Mouse (Mus musculus) myocyte (in vitro differentiated cells): ENCODE results near the gene Slc16a10. TPM values are rescaled to one million over a fixed set of nuclear protein-coding genes. Genes with fewer than 3 reads are reported as not detected.

Experiments used
- H3K27me3 ChIP-seq: one replicate; pipeline ENCODE4 v1.6.1; 2011; ENCODE audit not compliant: control insufficient read depth, insufficient read depth, insufficient read length
- H3K36me3 ChIP-seq: one replicate; pipeline ENCODE4 v1.6.1; 2011; ENCODE audit not compliant: control insufficient read depth, insufficient read depth
- H3K4me2 ChIP-seq: one replicate; pipeline ENCODE4 v1.6.1; 2011; ENCODE audit warnings: low read depth, control low read depth
- H3K4me3 ChIP-seq: one replicate; pipeline ENCODE4 v1.5.1; 2011; ENCODE audit warnings: mild to moderate bottlenecking, control low read depth, moderate library complexity
- H3K79me2 ChIP-seq: one replicate; pipeline ENCODE4 v1.6.1; 2011; ENCODE audit not compliant: control insufficient read depth, insufficient read depth
- H3ac ChIP-seq: one replicate; pipeline ENCODE4 v1.6.1; 2011; ENCODE audit not compliant: control insufficient read depth, insufficient read length
- CEBPB ChIP-seq: IDR thresholded peaks from 2 replicates; pipeline ENCODE4 v1.6.1; 2011; ENCODE audit warnings: mild to moderate bottlenecking, moderate library complexity; ENCODE audit not compliant: poor library complexity, insufficient read depth, severe bottlenecking
- E2F4 ChIP-seq: IDR thresholded peaks from one replicate; pipeline ENCODE4 v1.6.1; 2011; ENCODE audit warnings: mild to moderate bottlenecking, control low read depth, moderate library complexity; ENCODE audit not compliant: insufficient read depth
- MAX ChIP-seq: IDR thresholded peaks from one replicate; pipeline ENCODE4 v1.6.1; 2011; ENCODE audit warnings: low read depth, mild to moderate bottlenecking, control low read depth
- MYOD1 ChIP-seq, 3 experiments: IDR thresholded peaks; one replicate each; pipeline ENCODE4 v1.6.1; 2011; ENCODE audit warnings: control low read depth in 2 of 3, low read depth in 2 of 3, mild to moderate bottlenecking in 2 of 3, moderate library complexity in 1 of 3; ENCODE audit not compliant: insufficient read length in 2 of 3, control insufficient read depth in 1 of 3
- MYOG ChIP-seq, 3 experiments: IDR thresholded peaks; one replicate each; pipeline ENCODE4 v1.6.1; 2011; ENCODE audit warnings: control low read depth in 2 of 3, low read depth in 2 of 3, mild to moderate bottlenecking in 2 of 3; ENCODE audit not compliant: insufficient read length in 2 of 3, control insufficient read depth in 1 of 3, insufficient read depth in 1 of 3
- POLR2A ChIP-seq: IDR thresholded peaks from one replicate; pipeline ENCODE4 v1.6.1; 2011; ENCODE audit warnings: low read depth, mild to moderate bottlenecking, control low read depth, moderate library complexity; ENCODE audit not compliant: insufficient read length
- POLR2AphosphoS2 ChIP-seq: IDR thresholded peaks from one replicate; pipeline ENCODE4 v1.6.1; 2011; ENCODE audit warnings: low read depth, control low read depth; ENCODE audit not compliant: insufficient read length
- REST ChIP-seq: IDR thresholded peaks from one replicate; pipeline ENCODE4 v1.6.1; 2011; ENCODE audit warnings: mild to moderate bottlenecking, control low read depth, moderate library complexity; ENCODE audit not compliant: insufficient read depth, insufficient read length
- SRF ChIP-seq: IDR thresholded peaks from one replicate; pipeline ENCODE4 v1.6.1; 2011; ENCODE audit warnings: low read depth; ENCODE audit not compliant: control insufficient read depth, insufficient read length
- TCF12 ChIP-seq: IDR thresholded peaks from one replicate; pipeline ENCODE4 v1.6.1; 2011; ENCODE audit warnings: mild to moderate bottlenecking, control low read depth; ENCODE audit not compliant: poor library complexity, insufficient read depth, severe bottlenecking
- TCF3 ChIP-seq: IDR thresholded peaks from one replicate; pipeline ENCODE4 v1.6.1; 2011; ENCODE audit warnings: low read depth, control low read depth; ENCODE audit not compliant: insufficient read length
- USF1 ChIP-seq: IDR thresholded peaks from one replicate; pipeline ENCODE4 v1.6.1; 2011; ENCODE audit warnings: low read depth, mild to moderate bottlenecking, control low read depth, moderate library complexity
- polyA plus RNA-seq: library from polyadenylated mRNA; unstranded; fragments of >200 nt; fragmentation: generic; extraction: Trizol; gene quantifications from one replicate; pipeline ENCODE4 v1.2.1, GENCODE M21; 2012; ENCODE audit warnings: missing spikeins

The Slc16a10 gene
- polyA plus RNA-seq, 1 experiment = 3.5 TPM

- Histone ChIP-seq H3ac (no peak overlapping the region), H3K4me2 (no peak overlapping the region), H3K4me3 (no peak overlapping the region), H3K79me2 (no peaks in the 10 kb centered on the region), H3K27me3 (no peaks in the 10 kb centered on the region), H3K36me3 (no peaks in the 10 kb centered on the region)
- no peak for TF ChIP-seq REST
- TF ChIP-seq CEBPB = no peak
- no peak for TF ChIP-seq POLR2A
- TF ChIP-seq USF1 = no peak
- no peak for TF ChIP-seq POLR2AphosphoS2
- TF ChIP-seq TCF3 = no peak
- no peak for TF ChIP-seq SRF
- no peak for TF ChIP-seq MYOD1 (IDR thresholded peaks at IDR 0.05; ENCODE audit: control insufficient read depth in 1 of 3, insufficient read length in 2 of 3, low read depth in 2 of 3)
- no peak for TF ChIP-seq TCF12
- TF ChIP-seq E2F4 = no peak
- no peak for TF ChIP-seq MYOG (IDR thresholded peaks at IDR 0.05; ENCODE audit: control insufficient read depth in 1 of 3, insufficient read depth in 1 of 3, insufficient read length in 2 of 3, low read depth in 2 of 3)
- no peak for TF ChIP-seq MAX
Observed at GRCm38 (mm10) chr10:40170141-40170558, 28.1 kb upstream of the Slc16a10 start.

GRCm38 (mm10) chr10:40169566-40169965 is 27.5 kb upstream of the Slc16a10 start:
- Histone ChIP-seq H3K4me3 (no peak overlapping the region), H3ac (no peak overlapping the region), H3K4me2 (no peak overlapping the region), H3K36me3 (no peaks in the 10 kb centered on the region), H3K27me3 (no peaks in the 10 kb centered on the region), H3K79me2 (no peaks in the 10 kb centered on the region)
- TF ChIP-seq REST = no peak
- no peak for TF ChIP-seq SRF
- no peak for TF ChIP-seq POLR2AphosphoS2
- TF ChIP-seq MYOD1 (IDR thresholded peaks at IDR 0.05; ENCODE audit: control insufficient read depth in 1 of 3, insufficient read length in 2 of 3, low read depth in 2 of 3) = no peak
- TF ChIP-seq CEBPB = no peak
- TF ChIP-seq POLR2A = no peak
- no peak for TF ChIP-seq TCF3
- no peak for TF ChIP-seq MYOG (IDR thresholded peaks at IDR 0.05; ENCODE audit: control insufficient read depth in 1 of 3, insufficient read depth in 1 of 3, insufficient read length in 2 of 3, low read depth in 2 of 3)
- no peak for TF ChIP-seq USF1
- TF ChIP-seq TCF12 = no peak
- no peak for TF ChIP-seq E2F4
- no peak for TF ChIP-seq MAX

- Histone ChIP-seq H3K27me3 (no peaks in the 10 kb centered on the region), H3K79me2 (no peaks in the 10 kb centered on the region), H3K4me2 (no peak overlapping the region), H3K4me3 (no peak overlapping the region), H3K36me3 (no peaks in the 10 kb centered on the region), H3ac (no peak overlapping the region)
- TF ChIP-seq TCF12 = no peak
- TF ChIP-seq REST = no peak
- TF ChIP-seq CEBPB = no peak
- no peak for TF ChIP-seq E2F4
- no peak for TF ChIP-seq MYOD1 (IDR thresholded peaks at IDR 0.05; ENCODE audit: control insufficient read depth in 1 of 3, insufficient read length in 2 of 3, low read depth in 2 of 3)
- TF ChIP-seq TCF3 = no peak
- TF ChIP-seq USF1 = no peak
- no peak for TF ChIP-seq MYOG (IDR thresholded peaks at IDR 0.05; ENCODE audit: control insufficient read depth in 1 of 3, insufficient read depth in 1 of 3, insufficient read length in 2 of 3, low read depth in 2 of 3)
- TF ChIP-seq POLR2AphosphoS2 = no peak
- TF ChIP-seq SRF = no peak
- no peak for TF ChIP-seq POLR2A
- TF ChIP-seq MAX = no peak
Observed at GRCm38 (mm10) chr10:40169088-40169487, 27.0 kb upstream of the Slc16a10 start.

GRCm38 (mm10) chr10:40164421-40165386 is 22.6 kb upstream of the Slc16a10 start:
- Histone ChIP-seq H3K27me3 (no peaks in the 10 kb centered on the region), H3K4me3 (no peak overlapping the region)

More at GRCm38 (mm10) chr10:40164421-40165386, 22.6 kb upstream of the Slc16a10 start:
- no peaks in the 10 kb centered on the region for H3K79me2 ChIP-seq
- no peak overlapping the region for H3ac ChIP-seq
- H3K4me2 ChIP-seq = no peak overlapping the region
- TF ChIP-seq CEBPB (no peak), MYOD1 (IDR thresholded peaks at IDR 0.05; ENCODE audit: control insufficient read depth in 1 of 3, insufficient read length in 2 of 3, low read depth in 2 of 3) (no peak), POLR2A (no peak), REST (no peak), MYOG (IDR thresholded peaks at IDR 0.05; ENCODE audit: control insufficient read depth in 1 of 3, insufficient read depth in 1 of 3, insufficient read length in 2 of 3, low read depth in 2 of 3) (no peak), POLR2AphosphoS2 (no peak), E2F4 (no peak), TCF12 (no peak), MAX (no peak)
- no peaks in the 10 kb centered on the region for H3K36me3 ChIP-seq
